Mouse (Mus musculus) layer of hippocampus, adult 9-10 months (tissue): ENCODE data around the gene Igbp1b.

ENCODE experiments used
- DNase-seq: peaks from one replicate; pipeline ENCODE4 v3.0.0; 2022; ENCODE audit warnings: low spot score

Igbp1b gene

DNA sequence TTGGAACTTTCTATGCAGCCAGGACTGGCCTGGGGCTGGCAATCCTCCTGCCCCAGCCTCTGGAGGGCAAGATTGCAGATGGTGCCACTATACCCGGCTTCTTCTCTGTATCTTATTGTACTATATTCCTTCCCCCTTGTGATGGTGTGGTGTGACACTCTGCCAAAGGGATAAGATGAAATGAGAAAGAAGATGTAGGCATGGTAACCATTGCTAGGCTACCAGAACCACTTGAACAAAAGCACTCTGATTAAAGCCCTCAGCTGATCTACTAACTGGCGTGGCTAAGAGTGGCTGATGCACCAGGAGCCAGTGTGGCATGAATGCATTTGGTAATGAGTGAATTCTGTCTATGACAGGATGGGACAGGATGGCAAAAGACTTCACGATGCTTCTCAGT lies at the start of gene Igbp1b:
Gene Igbp1b, minus strand, starts transcription at position 29 of the 400 bp plus-strand sequence.
- DNase-seq = peak; percentile 26

DNA sequence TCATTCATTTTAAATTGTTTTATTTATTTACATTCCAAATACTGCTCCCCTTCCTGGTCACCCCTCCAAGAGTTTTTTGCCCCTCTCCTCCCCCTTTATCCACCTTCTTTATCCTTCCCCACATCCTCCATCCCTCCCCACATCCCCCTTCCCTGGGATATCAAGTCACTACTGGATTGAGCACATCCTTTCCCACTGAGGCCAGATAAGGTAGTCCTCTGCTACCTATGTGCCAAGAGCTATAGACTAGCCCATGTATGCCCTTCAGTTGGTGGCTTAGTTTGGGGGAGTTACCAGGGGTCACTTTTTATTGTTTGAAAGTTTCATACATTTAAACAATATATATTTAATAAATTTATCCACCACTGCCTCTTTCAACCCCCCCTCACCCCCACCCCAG lies 24.6 kb upstream of the Igbp1b start:
- DNase-seq = no peak

DNA sequence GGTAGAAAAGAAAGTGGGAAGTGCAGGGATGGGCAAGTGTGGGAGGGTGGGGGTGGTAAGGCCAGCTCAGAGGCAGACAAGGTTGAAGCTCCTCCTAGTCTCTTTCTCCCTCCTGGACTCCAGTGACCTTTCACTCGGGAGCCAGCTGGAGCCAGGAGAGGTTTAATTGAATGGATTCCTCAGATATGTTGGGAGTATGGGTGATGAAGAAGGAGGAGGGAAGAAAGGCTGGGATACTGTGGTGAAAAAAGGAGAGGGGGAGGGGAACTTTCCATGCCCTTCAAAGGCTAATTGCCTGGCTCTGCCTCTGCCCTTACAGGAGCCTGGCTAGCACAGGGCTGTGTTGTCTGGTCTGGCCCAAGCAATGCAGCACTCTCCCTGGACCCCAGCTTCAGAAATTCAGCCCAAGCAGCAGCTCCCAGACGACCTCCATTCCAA lies 14.4 kb upstream of the Igbp1b start:
- no peak for DNase-seq

DNA sequence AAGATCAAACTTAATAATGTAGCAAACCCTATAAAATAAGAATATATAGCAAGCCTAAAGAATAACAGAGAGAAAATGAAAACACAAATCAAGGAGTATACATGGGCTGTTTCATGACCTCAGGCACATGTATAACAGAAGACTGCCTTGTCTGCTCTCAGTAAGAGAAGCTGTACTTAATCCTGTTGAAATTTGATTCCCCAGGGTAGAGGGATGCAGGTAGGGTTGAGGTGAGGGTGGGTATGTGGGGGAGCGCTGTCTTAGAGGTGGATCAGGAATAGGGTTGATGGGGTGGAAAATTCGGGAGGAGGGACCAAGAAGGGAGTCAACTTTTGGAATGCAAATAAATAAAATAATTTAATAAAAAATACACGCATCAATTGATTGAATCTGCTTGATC lies 7.1 kb upstream of the Igbp1b start:
- DNase-seq = no peak

DNA sequence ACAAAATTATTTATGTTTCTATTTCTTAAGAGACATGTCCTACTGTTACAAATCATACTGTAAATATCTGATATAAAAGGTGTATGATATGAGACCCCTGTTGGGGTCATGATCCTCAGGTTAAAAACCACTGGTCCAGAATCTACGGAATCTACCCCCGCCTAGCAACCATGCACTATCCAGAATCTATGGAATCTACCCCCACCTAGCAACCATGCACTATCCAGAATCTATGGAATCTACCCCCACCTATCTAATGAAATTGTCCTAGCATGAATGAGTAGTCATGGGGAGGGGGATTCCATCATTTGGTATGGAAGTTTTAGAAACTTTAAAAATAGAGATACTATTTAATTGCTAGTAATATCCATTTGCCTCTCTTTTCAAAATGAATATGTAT lies 12.7 kb downstream of the Igbp1b start:
- DNase-seq = no peak

DNA sequence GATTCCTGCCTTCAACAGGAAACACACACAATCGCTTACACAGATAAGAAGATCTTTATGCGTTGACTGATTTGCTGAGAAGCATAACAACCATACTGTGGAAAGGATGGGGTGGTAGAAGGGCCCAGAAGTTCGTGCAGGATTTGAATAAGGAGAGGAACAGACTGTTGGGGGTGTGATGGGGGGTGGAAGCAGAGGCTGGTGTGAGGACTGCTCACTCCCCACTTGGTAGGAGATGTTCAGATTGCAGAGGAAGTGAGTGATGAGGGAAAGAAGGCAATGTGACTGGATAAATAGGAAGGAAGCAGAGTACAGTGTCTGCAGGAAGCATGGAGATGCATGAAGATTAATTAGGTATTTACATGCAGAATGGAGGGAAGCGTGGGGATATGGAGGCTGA lies 19.0 kb downstream of the Igbp1b start:
- no peak for DNase-seq

DNA sequence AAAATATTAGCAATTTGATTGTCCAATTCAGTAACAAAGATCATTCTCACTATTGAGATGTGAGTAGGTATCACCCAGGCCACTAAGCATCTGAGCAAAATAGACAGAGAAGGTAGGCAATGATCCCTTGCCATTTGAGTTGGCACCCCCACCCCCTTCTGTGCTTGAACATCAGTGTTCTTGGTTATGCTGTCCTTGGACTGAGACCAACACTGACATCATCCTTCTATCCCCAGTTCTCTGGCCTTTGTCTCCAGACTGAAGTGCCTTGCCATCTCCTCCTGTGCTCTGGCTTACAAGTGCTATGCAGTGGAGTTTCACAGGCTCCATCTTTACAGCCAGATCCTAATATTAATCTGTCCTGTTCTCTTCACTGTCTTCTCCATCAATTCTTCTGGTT lies 37.6 kb downstream of the Igbp1b start:
- no peak for DNase-seq

DNA sequence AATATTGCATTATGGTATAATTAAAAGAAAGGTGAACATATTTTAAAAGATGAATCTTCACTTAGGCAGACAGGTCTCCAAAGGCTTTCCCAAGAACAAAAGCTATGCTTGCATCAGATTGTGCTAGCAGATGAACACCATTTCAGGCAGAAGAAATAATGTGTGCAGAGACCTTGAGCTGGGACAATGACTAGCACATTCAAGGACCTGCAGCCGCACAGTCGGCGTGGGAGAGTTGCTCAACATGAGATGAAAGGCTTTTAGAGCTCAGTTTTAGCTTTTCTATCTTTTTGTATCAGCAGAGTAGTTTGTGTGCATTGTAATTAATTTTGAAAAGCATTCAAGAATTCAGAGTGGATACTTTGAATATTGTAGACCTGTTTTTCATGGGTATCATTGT lies 39.9 kb downstream of the Igbp1b start:
- no peak for DNase-seq
